Mouse (Mus musculus) forebrain, embryonic 12.5 days (tissue): ENCODE data around the gene Nfil3. TPM values are rescaled to one million over a fixed set of nuclear protein-coding genes. Genes with fewer than 3 reads are reported as not detected.

ENCODE experiments used
- ATAC-seq: fragments of 200-750 bp; cut with Nextera tagmentation; 2 replicates; pipeline ENCODE4 v1.8.0; 2017; ENCODE audit warnings: moderate TSS enrichment; ENCODE audit not compliant: low FRiP score
- H3K27ac ChIP-seq: fragments of 300-500 bp; sonication (generic); 2 replicates; pipeline ENCODE4 v1.5.1; 2016; ENCODE audit warnings: mild to moderate bottlenecking
- H3K27me3 ChIP-seq: fragments of 300-500 bp; sonication (generic); 2 replicates; pipeline ENCODE4 v1.6.1; 2016; ENCODE audit warnings: mild to moderate bottlenecking
- H3K36me3 ChIP-seq: fragments of 300-500 bp; sonication (generic); replicated peaks from 2 replicates; pipeline ENCODE4 v1.6.1; 2016; ENCODE audit warnings: mild to moderate bottlenecking
- H3K4me1 ChIP-seq: fragments of 300-500 bp; sonication (generic); 2 replicates; pipeline ENCODE4 v1.6.1; 2016
- H3K4me2 ChIP-seq: fragments of 300-500 bp; sonication (generic); 2 replicates; pipeline ENCODE4 v1.6.1; 2016; ENCODE audit warnings: mild to moderate bottlenecking, moderate library complexity
- H3K4me3 ChIP-seq: fragments of 300-500 bp; sonication (generic); replicated peaks from 2 replicates; pipeline ENCODE4 v1.5.1; 2016; ENCODE audit warnings: mild to moderate bottlenecking
- H3K9ac ChIP-seq: fragments of 300-500 bp; sonication (generic); 2 replicates; pipeline ENCODE4 v1.6.1; 2016; ENCODE audit warnings: mild to moderate bottlenecking
- H3K9me3 ChIP-seq: fragments of 300-500 bp; sonication (generic); 2 replicates; pipeline ENCODE4 v1.6.1; 2016
- WGBS: fragments of 180-500 bp; shearing (Covaris S2); methylation state at CpG from one replicate; pipeline ENCODE4 v1.1.7; 2016; 5-methylcytosine and 5-hydroxymethylcytosine counted together
- polyA plus RNA-seq: library from polyadenylated mRNA; unstranded; fragments of >200 nt; fragmentation: Nextera tagmentation; extraction: Ambion mirVana; gene quantifications from 2 replicates; pipeline ENCODE4 v1.2.1, GENCODE M21; 2016

Gene Nfil3
- polyA plus RNA-seq, 1 experiment from 2014 or later: 28.8 TPM

DNA sequence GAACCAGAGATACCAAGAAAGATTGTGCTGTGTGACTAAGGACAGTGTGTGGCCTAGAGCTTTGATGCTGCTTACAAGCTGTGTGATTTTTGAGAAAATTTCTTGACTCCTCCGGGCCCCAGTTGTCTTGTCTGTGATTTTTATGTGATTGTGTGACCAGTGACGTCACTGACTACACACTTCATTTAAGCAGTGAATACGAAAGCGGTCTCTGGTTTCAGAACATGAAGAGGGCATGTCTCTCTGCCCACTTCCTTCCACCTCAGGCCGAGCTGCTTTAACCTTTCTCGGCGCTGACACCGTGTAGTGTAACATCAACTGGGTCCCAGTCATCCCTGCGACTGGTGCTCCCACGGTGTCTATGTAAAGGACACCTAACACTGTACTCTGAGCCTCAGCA, 17.7 kb upstream of the Nfil3 start:
- Histone ChIP-seq H3K9me3 (no peaks in the 10 kb centered on the region), H3K4me2 (no peak overlapping the region), H3K4me3 (no peak overlapping the region), H3K9ac (no peak overlapping the region), H3K4me1 (no peaks in the 10 kb centered on the region), H3K27me3 (no peaks in the 10 kb centered on the region), H3K27ac (no peak overlapping the region), H3K36me3 (no peaks in the 10 kb centered on the region)
- 88% methylated on average over 10 of the region's 10 CpGs for WGBS
- ATAC-seq: no peak

DNA sequence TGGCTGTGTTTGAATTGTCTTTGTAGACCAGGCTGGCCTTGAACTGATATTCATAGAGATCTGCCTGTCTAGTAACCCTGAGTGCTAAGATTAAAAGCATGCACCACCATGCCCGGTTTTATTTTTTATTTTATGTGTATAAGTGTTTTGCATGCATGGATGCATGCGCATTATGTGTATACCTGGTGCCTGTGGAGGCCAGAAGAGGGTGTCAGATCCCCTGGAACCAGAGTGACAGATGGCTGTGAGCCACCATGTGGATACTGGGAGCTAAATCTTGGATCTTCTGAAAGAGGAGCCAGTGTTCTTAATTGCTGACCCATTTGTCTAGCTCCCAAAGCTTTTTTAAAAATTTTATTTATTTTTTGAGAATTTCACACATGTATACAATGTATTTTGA, 16.9 kb upstream of the Nfil3 start:
- WGBS: 83% methylated on average over 2 of the region's 2 CpGs
- H3K9me3 ChIP-seq: no peaks in the 10 kb centered on the region

DNA sequence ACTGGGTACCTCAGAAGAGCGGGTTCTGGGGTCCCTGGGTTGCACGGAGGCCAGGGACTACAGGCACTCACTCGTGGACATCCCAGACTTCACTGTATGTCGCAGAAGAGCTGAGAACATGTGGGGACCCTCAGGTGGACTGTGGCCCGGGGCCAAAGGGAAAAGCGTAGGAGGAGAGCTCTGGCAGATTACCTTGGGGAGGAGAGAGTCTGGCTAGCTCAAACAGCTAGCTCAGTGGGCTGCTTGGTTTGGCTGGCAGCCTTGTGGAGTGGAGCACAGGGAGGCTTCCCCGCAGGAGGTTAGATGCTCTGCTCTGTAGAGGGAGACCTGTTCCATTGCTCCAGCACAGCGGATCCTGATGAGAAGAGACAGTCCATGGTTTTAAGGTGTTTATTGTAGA, 15.3 kb upstream of the Nfil3 start:
- Histone ChIP-seq H3K4me2 (no peak overlapping the region), H3K4me1 (no peaks in the 10 kb centered on the region), H3K9ac (no peak overlapping the region), H3K36me3 (no peaks in the 10 kb centered on the region), H3K9me3 (no peaks in the 10 kb centered on the region), H3K4me3 (no peak overlapping the region), H3K27ac (no peak overlapping the region), H3K27me3 (no peaks in the 10 kb centered on the region)
- ATAC-seq: no peak
- WGBS: 84% methylated on average over 8 of the region's 8 CpGs

More for the DNA sequence above, 16.9 kb upstream of the Nfil3 start:
- H3K9ac ChIP-seq: no peak overlapping the region
- no peaks in the 10 kb centered on the region for H3K4me1 ChIP-seq
- H3K4me3 ChIP-seq: no peak overlapping the region
- no peaks in the 10 kb centered on the region for H3K27me3 ChIP-seq
- no peaks in the 10 kb centered on the region for H3K36me3 ChIP-seq
- no peak overlapping the region for H3K4me2 ChIP-seq
- ATAC-seq: no peak
- no peak overlapping the region for H3K27ac ChIP-seq

DNA sequence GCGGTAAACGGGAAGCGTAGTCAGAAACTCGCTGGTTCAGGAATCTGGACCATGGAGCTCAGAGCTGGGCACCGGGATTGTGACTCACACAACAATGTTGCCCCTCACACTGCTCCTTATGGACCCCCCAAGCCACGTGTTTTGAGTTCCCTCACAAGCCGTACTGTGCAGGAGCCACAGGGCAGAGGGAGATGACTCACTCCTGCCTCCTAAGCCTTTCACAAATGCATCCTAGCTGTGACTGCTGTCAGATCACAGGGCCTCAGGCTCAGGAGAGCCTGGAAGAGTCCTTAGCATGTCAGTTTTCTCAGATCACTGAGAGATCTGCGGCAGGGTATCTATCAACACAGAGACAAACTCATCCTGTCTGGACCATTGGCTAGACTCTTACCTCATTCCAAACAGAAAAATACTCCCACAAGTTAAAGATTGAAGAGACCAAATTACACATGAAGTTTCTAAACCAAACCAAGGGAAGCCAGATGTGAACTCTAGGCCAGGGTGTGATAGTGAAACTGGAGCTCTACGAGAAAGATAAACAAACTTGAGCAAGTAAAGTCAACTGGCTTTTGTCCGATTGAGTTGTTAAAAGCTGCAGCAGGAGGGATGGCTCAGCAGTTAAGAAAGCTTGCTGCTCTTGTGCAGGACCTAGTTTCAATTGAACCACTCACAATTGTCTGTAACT, 13.5 kb upstream of the Nfil3 start:
- no peak overlapping the region for H3K4me3 ChIP-seq
- H3K27ac ChIP-seq: no peak overlapping the region
- H3K36me3 ChIP-seq: no peaks in the 10 kb centered on the region
- ATAC-seq: no peak
- H3K27me3 ChIP-seq: no peaks in the 10 kb centered on the region
- H3K9ac ChIP-seq: no peak overlapping the region
- no peaks in the 10 kb centered on the region for H3K4me1 ChIP-seq
- WGBS: 85% methylated on average over 10 of the region's 10 CpGs
- H3K9me3 ChIP-seq: no peaks in the 10 kb centered on the region
- H3K4me2 ChIP-seq: no peak overlapping the region

DNA sequence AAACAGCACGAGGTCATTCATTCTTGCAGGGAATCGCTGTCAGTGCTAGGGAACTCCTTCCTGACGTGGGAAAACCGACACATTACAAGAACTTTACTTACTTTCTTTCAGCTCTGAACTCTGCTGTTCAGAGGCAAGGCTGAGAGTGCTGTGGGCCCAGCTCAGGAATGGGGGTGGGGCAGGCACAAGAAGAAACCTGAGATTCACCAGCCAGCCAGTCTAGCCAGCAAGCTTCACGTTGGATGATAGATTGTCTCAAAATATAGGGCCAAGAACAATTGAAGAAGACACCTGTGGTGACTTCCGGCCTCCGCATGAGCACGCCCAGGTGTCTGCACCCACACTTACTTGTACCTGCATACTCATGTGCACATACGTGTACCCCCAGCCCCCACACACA, 9.3 kb upstream of the Nfil3 start:
- no peak overlapping the region for H3K4me3 ChIP-seq
- H3K27ac ChIP-seq: no peak overlapping the region
- H3K27me3 ChIP-seq: no peaks in the 10 kb centered on the region
- no peaks in the 10 kb centered on the region for H3K36me3 ChIP-seq
- no peak overlapping the region for H3K9ac ChIP-seq
- no peak for ATAC-seq
- H3K9me3 ChIP-seq: no peaks in the 10 kb centered on the region
- no peaks in the 10 kb centered on the region for H3K4me1 ChIP-seq
- no peak overlapping the region for H3K4me2 ChIP-seq
- WGBS: 71% methylated on average over 9 of the region's 9 CpGs

GRCm38 (mm10) chr13:52989005-52989404, 8.1 kb upstream of the Nfil3 start:
- Histone ChIP-seq H3K9me3 (no peaks in the 10 kb centered on the region), H3K27me3 (no peaks in the 10 kb centered on the region), H3K4me2 (no peak overlapping the region), H3K36me3 (no peaks in the 10 kb centered on the region), H3K9ac (no peak overlapping the region), H3K4me3 (no peak overlapping the region), H3K27ac (no peak overlapping the region), H3K4me1 (no peaks in the 10 kb centered on the region)
- no peak for ATAC-seq
- WGBS: 86% methylated on average over 16 of the region's 16 CpGs

GRCm38 (mm10) chr13:52987880-52988279, 7.0 kb upstream of the Nfil3 start:
- 81% methylated on average over 1 of the region's 1 CpGs for WGBS
- ATAC-seq: no peak
- H3K9ac ChIP-seq: no peak overlapping the region
- H3K27me3 ChIP-seq: 0 out of 2 replicates have a peak, but pooled peaks cover 4% of the 10 kb centered on the region
- H3K4me3 ChIP-seq: no peak overlapping the region
- no peak overlapping the region for H3K27ac ChIP-seq
- no peaks in the 10 kb centered on the region for H3K9me3 ChIP-seq
- no peaks in the 10 kb centered on the region for H3K4me1 ChIP-seq
- no peak overlapping the region for H3K4me2 ChIP-seq
- no peaks in the 10 kb centered on the region for H3K36me3 ChIP-seq

DNA sequence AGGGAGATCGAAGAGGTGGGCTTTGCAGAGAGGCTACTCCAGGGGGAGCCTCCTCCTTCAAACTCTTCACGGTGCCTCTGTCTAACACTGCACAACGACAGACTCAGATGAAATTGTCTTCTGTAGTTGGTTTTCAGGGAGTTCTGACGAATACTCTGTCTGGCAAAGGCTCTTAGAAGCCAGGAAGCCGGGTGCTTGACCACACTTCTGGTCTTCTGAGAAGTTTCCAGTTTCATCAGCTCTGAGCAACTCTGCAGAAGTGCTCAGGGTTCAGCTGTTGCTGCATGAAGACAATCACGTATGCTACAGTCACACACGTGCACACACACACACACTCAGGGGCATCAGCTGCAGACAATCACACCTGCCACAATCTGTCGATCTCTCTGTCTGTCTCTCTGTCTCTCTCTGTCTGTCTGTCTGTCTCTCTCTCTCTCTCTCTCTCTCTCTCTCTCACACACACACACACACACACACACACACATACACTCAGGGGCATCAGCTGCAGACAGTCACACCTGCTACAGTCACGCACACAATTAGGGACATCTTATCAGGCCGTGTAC, 5.4 kb upstream of the Nfil3 start:
- Histone ChIP-seq H3K27me3 (peaks cover 14% of the 10 kb centered on the region), H3K4me3 (no peak overlapping the region), H3K4me1 (peaks cover 9% of the 10 kb centered on the region), H3K36me3 (no peaks in the 10 kb centered on the region), H3K27ac (no peak overlapping the region), H3K9ac (no peak overlapping the region), H3K4me2 (no peak overlapping the region), H3K9me3 (no peaks in the 10 kb centered on the region)
- ATAC-seq: no peak
- 82% methylated on average over 10 of the region's 10 CpGs for WGBS

GRCm38 (mm10) chr13:52985508-52986214, 4.8 kb upstream of the Nfil3 start:
- H3K4me2 ChIP-seq: no peak overlapping the region
- H3K4me1 ChIP-seq: peaks cover 9% of the 10 kb centered on the region
- no peak overlapping the region for H3K27ac ChIP-seq
- no peak for ATAC-seq
- no peak overlapping the region for H3K4me3 ChIP-seq
- peaks cover 14% of the 10 kb centered on the region for H3K27me3 ChIP-seq
- H3K9ac ChIP-seq: no peak overlapping the region
- H3K9me3 ChIP-seq: no peaks in the 10 kb centered on the region
- H3K36me3 ChIP-seq: no peaks in the 10 kb centered on the region
- WGBS: 83% methylated on average over 12 of the region's 12 CpGs

DNA sequence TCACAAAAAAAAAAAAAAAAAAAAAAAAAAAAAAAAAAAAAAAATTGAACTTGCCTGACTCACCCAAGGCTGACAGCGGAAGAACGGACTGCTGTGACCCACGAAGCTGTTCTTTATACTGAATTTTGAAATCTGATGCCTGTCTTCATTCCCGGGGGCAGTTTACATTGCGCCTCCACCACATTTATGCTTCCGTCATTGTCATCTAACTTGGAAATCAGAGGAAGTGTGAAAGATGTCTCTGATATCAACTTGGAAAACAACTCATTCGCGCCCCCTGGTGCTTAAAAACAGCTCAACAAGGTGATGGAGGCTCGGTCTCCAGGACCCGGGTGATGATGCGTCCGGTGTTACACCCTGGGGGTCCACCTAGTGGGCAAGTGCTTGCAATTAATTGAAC, 1.8 kb upstream of the Nfil3 start:
- peak overlapping the region; percentile 43 for H3K4me2 ChIP-seq
- no peaks in the 10 kb centered on the region for H3K9me3 ChIP-seq
- H3K27ac ChIP-seq: no peak overlapping the region
- ATAC-seq: no peak
- no peak overlapping the region for H3K4me3 ChIP-seq
- H3K4me1 ChIP-seq: peaks cover 24% of the 10 kb centered on the region
- H3K36me3 ChIP-seq: no peaks in the 10 kb centered on the region
- H3K9ac ChIP-seq: no peak overlapping the region
- H3K27me3 ChIP-seq: peaks cover 23% of the 10 kb centered on the region
- 2% methylated on average over 12 of the region's 12 CpGs for WGBS

DNA sequence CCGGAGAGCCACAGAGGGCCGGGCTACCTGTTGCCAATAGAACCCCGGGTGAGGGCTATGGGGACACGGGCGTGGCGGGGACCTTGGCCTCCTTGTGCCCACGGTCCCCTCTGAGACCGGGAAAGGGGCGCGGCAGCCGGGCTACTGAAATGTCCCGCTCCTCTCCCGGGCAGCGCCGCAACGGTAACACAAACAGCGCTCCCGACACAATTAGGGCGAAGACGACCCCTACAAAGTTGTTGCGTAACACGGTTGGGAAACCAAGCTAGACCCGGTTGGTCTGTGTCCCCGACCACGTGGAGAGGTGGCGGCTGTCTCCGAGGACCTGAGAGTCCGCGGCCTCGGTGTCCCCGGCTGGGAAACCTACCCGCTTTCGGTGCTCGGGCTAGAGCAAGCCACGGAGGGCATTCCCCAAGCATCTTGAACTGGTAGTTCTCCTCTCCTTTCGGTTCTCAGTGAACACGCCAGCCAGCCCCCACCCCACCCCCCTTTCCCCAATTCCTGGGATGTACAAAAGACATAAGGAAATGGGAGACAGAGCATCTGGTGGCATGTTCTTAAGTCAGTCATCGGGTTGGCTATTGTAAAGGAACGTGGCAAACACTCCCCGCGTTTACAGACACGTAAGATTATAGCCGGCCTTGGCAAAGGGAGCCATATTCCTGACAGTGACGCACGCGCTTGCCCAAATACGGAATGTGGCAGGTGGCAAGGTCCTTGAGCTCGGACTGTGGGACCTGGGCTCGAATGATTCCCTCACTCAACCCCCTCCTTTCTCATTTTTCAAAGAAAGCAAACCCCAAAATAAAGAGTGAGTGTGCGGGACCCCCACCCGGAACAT, 788 bp upstream of the Nfil3 start:
- 1% methylated on average over 51 of the region's 51 CpGs for WGBS
- ATAC-seq: peak; percentile 12
- Histone ChIP-seq H3K4me2 (peak overlapping the region; percentile 84), H3K27ac (no peak overlapping the region), H3K9me3 (no peaks in the 10 kb centered on the region), H3K36me3 (no peaks in the 10 kb centered on the region), H3K27me3 (peaks cover 33% of the 10 kb centered on the region), H3K4me1 (peaks cover 34% of the 10 kb centered on the region), H3K4me3 (peak overlapping the region; percentile 82), H3K9ac (peak overlapping the region; percentile 82)
